Mouse (Mus musculus): ENCODE measurements around the gene E130308A19Rik.

DNA sequence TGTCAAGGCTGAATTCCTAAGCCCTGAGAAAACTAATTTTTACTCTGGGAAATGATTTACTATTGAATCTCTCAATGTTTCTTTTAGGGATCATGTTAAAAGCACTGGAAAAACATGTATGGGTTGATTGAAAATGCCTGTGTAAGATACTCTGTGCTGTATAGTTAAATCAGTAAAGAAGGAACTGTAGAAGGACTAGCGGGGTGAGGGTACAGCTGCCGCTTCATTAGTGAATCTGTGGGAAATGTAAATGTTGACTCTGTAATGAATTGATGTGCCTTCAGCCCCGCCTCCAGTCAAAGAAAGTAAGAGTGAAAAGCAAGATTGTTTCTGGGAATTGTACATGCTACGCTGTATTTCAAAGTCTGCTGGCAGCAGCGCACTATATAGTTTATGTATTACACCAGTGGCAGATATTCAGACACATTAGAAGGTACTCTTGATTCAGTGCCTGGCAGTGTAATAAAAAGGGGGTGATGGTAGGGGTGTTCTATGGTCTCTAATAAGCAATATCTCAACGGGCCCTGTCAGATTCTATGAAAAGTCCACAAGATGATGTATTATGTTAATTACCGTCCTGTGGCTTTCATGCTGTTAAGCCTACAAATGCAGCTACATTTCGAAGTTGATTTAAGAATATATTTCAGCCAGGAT is 84.9 kb downstream of the E130308A19Rik start:
- TF ChIP-seq MYOG (IDR thresholded peaks at IDR 0.05; ENCODE audit: control insufficient read depth in 1 of 3, insufficient read depth in 1 of 3, insufficient read length in 2 of 3, low read depth in 2 of 3) (no peak), POLR2A (IDR thresholded peaks at IDR 0.05; ENCODE audit: insufficient read length, low read depth) (no peak), MAX (IDR thresholded peaks at IDR 0.05; ENCODE audit: low read depth) (no peak), TCF12 (IDR thresholded peaks at IDR 0.05; ENCODE audit: insufficient read depth, poor library complexity, severe bottlenecking) (no peak), E2F4 (IDR thresholded peaks at IDR 0.05; ENCODE audit: insufficient read depth) (no peak), TCF3 (IDR thresholded peaks at IDR 0.05; ENCODE audit: insufficient read length, low read depth) (no peak), MYOD1 (IDR thresholded peaks at IDR 0.05; ENCODE audit: control insufficient read depth in 1 of 3, insufficient read length in 2 of 3, low read depth in 2 of 3) (no peak)

Data from myocyte (in vitro differentiated cells).